In genomic region chr6:136018962-136019361, GRCm38 (mm10) we compare ENCODE assay signal across 19 mouse cellular contexts.
A peak's percentile ranks its signal among the peaks of the same experiment; 100 is the strongest.
DNase-seq lines count a peak whose midpoint lies in the region; ATAC-seq and TF ChIP-seq lines count a peak whose summit lies in the region.
"Had no signal": no experiment of that assay in that cellular context is flagged by ENCODE, and none has a peak within 500 bp of the region (broad histone marks: within the 10 kb centered on the region; RNA-seq: fewer than 3 reads in every experiment).

No protein-coding gene starts in this region.

- peak; percentile 66 for DNase-seq in lung, embryonic 14.5 days
- DNase-seq in lung, adult 2 months = no peak
- DNase-seq in lung, postnatal 25 days (ENCODE audit: low spot score) = no peak
- DNase-seq: adrenal gland, adult 2 months; adrenal gland, adult 8-10 months; adrenal gland, postnatal 10 days; adrenal gland, postnatal 14 days; adrenal gland, postnatal 25 days; adrenal gland, postnatal 36 days; B cell, adult 2 months; cerebellum, adult 11 months; cerebellum, adult 11-12 months; cerebellum, adult 18-20 months had no signal

- H3K4me1 ChIP-seq in lung, embryonic 14.5 days (ENCODE audit: insufficient read depth) = no peaks in the 10 kb centered on the region
- H3K4me1 ChIP-seq in lung, adult 2 months (ENCODE audit: control insufficient read depth, insufficient read depth, low read length) = no peaks in the 10 kb centered on the region
- H3K4me1 ChIP-seq in lung, embryonic 16.5 days (replicated peaks; ENCODE audit: control insufficient read depth, insufficient read depth, low read length) = peaks cover 2% of the 10 kb centered on the region; the same call in 1 of the 2 replicates

- no peaks in the 10 kb centered on the region for H3K27me3 ChIP-seq in lung, embryonic 14.5 days (ENCODE audit: insufficient read depth, low read length)
- H3K27me3 ChIP-seq in lung, embryonic 16.5 days (ENCODE audit: control insufficient read depth, insufficient read depth, low read depth, low read length) = no peaks in the 10 kb centered on the region
- H3K27me3 ChIP-seq: CH12.LX, Patski had no signal

- H3K4me3 ChIP-seq in lung, embryonic 14.5 days (ENCODE audit: low read depth, low read length) = no peak overlapping the region
- no peak overlapping the region for H3K4me3 ChIP-seq in lung, adult 2 months (replicated peaks; ENCODE audit: extremely low read depth, low read depth, low read length)
- H3K4me3 ChIP-seq in lung, embryonic 16.5 days (ENCODE audit: low read length) = no peak overlapping the region

- no peak overlapping the region for H3K9ac ChIP-seq in lung, embryonic 14.5 days
- H3K9ac ChIP-seq in lung, embryonic 16.5 days (ENCODE audit: low read length) = no peak overlapping the region

- no peak for TF ChIP-seq POLR2A in lung, adult 2 months (IDR thresholded peaks at IDR 0.05; ENCODE audit: borderline replicate concordance, extremely low read depth, low read depth, low read length)

- no peak for TF ChIP-seq CTCF in lung, embryonic 14.5 days (IDR thresholded peaks at IDR 0.05; ENCODE audit: low read depth)
- TF ChIP-seq CTCF in lung, adult 2 months (IDR thresholded peaks at IDR 0.05; ENCODE audit: insufficient read depth, low read length) = no peak

- no peak overlapping the region for H3K4me2 ChIP-seq in lung, embryonic 14.5 days
- H3K4me2 ChIP-seq in lung, embryonic 16.5 days (ENCODE audit: low read depth, low read length) = no peak overlapping the region

- H3K36me3 ChIP-seq in lung, embryonic 14.5 days (ENCODE audit: insufficient read depth) = no peaks in the 10 kb centered on the region
- H3K36me3 ChIP-seq in lung, embryonic 16.5 days (ENCODE audit: control insufficient read depth, insufficient read depth, low read length) = no peaks in the 10 kb centered on the region
- H3K36me3 ChIP-seq: G1E had no signal

- 48% methylated on average over 1 of the region's 1 CpGs for WGBS in lung, embryonic 14.5 days
- 72% methylated on average over 1 of the region's 1 CpGs for WGBS in lung, adult 2 months
- 57% methylated on average over 1 of the region's 1 CpGs for WGBS in lung, embryonic 16.5 days

- H3K27ac ChIP-seq in lung, embryonic 14.5 days (ENCODE audit: low read depth) = no peak overlapping the region
- no peak overlapping the region for H3K27ac ChIP-seq in lung, embryonic 16.5 days (ENCODE audit: low read length)

- peak; percentile 73; the same call in 1 of the 2 replicates for ATAC-seq in lung, embryonic 14.5 days (ENCODE audit: insufficient read depth)
- peak; percentile 57; the same call in 1 of the 2 replicates for ATAC-seq in lung, embryonic 16.5 days (ENCODE audit: low read depth)
- ATAC-seq: activated CD4-positive, CD25-positive, alpha-beta regulatory T cell, adult 4 months; CD4-positive, CD25-positive, alpha-beta regulatory T cell, adult 4 months; Patski had no signal

- H3K9me3 ChIP-seq in lung, embryonic 14.5 days (ENCODE audit: low read depth, low read length) = no peaks in the 10 kb centered on the region
- H3K9me3 ChIP-seq in lung, embryonic 16.5 days (ENCODE audit: control insufficient read depth, low read length) = no peaks in the 10 kb centered on the region
